Mouse (Mus musculus): ENCODE measurements around the gene Ppp2r5a. TPM values are rescaled to one million over a fixed set of nuclear protein-coding genes. Genes with fewer than 3 reads are reported as not detected.

Ppp2r5a gene
- polyA plus RNA-seq, 1 experiment from 2014 or later = 19.4 TPM

DNA sequence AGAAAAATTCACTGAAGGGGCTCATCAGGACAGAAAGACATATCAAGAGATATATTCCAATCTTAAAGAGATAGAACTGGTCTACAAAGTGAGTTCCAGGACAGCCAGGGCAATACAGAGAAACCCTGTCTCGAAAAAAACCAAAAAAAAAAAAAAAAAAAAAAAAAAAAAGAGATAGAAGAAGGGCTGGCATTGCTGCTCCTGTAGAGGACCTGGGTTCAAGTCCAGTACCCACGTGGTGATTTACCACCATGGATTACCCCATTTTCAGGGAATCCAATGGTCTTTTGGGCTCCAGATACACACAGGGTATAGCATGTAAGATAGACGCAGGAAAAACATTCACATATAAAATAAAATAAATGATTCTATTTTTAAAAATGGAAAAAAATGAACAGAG is 22.2 kb downstream of the Ppp2r5a start:
- WGBS = 81% methylated on average over 3 of the region's 3 CpGs
- Histone ChIP-seq H3K27ac (ENCODE audit: low read depth, low read length) (no peak overlapping the region), H3K4me3 (ENCODE audit: low read depth, low read length) (no peak overlapping the region), H3K36me3 (ENCODE audit: control insufficient read depth, insufficient read depth, low read length) (no peaks in the 10 kb centered on the region), H3K27me3 (ENCODE audit: control insufficient read depth, insufficient read depth, low read length) (no peaks in the 10 kb centered on the region), H3K9ac (ENCODE audit: low read length) (no peak overlapping the region), H3K9me3 (ENCODE audit: control insufficient read depth, low read length) (no peaks in the 10 kb centered on the region), H3K4me1 (replicated peaks; ENCODE audit: control insufficient read depth, insufficient read depth, low read length) (no peaks in the 10 kb centered on the region), H3K4me2 (ENCODE audit: low read depth, low read length, severe bottlenecking) (no peak overlapping the region)
- ATAC-seq (replicated peaks; ENCODE audit: low FRiP score) = no peak
- DNase-seq (ENCODE audit: low spot score) = no peak

GRCm38 (mm10) chr1:191378080-191378479 is 25.0 kb downstream of the Ppp2r5a start:
- Histone ChIP-seq H3K4me2 (ENCODE audit: low read depth, low read length, severe bottlenecking) (no peak overlapping the region), H3K27ac (ENCODE audit: low read depth, low read length) (no peak overlapping the region), H3K9me3 (ENCODE audit: control insufficient read depth, low read length) (no peaks in the 10 kb centered on the region), H3K36me3 (ENCODE audit: control insufficient read depth, insufficient read depth, low read length) (no peaks in the 10 kb centered on the region), H3K4me1 (replicated peaks; ENCODE audit: control insufficient read depth, insufficient read depth, low read length) (no peaks in the 10 kb centered on the region), H3K27me3 (ENCODE audit: control insufficient read depth, insufficient read depth, low read length) (no peaks in the 10 kb centered on the region), H3K4me3 (ENCODE audit: low read depth, low read length) (no peak overlapping the region), H3K9ac (ENCODE audit: low read length) (no peak overlapping the region)
- 95% methylated on average over 2 of the region's 2 CpGs for WGBS
- no peak for DNase-seq (ENCODE audit: low spot score)
- ATAC-seq (replicated peaks; ENCODE audit: low FRiP score) = no peak

- Histone ChIP-seq H3K9me3 (ENCODE audit: control insufficient read depth, low read length) (no peaks in the 10 kb centered on the region), H3K4me3 (ENCODE audit: low read depth, low read length) (no peak overlapping the region), H3K9ac (ENCODE audit: low read length) (no peak overlapping the region), H3K4me1 (replicated peaks; ENCODE audit: control insufficient read depth, insufficient read depth, low read length) (no peaks in the 10 kb centered on the region), H3K27ac (ENCODE audit: low read depth, low read length) (no peak overlapping the region), H3K27me3 (ENCODE audit: control insufficient read depth, insufficient read depth, low read length) (no peaks in the 10 kb centered on the region), H3K36me3 (ENCODE audit: control insufficient read depth, insufficient read depth, low read length) (no peaks in the 10 kb centered on the region), H3K4me2 (ENCODE audit: low read depth, low read length, severe bottlenecking) (no peak overlapping the region)
- 92% methylated on average over 5 of the region's 5 CpGs for WGBS
- DNase-seq (ENCODE audit: low spot score) (no peak), ATAC-seq (replicated peaks; ENCODE audit: low FRiP score) (no peak)
These were observed 27.5 kb downstream of the Ppp2r5a start for GRCm38 (mm10) chr1:191375644-191375998.

DNA sequence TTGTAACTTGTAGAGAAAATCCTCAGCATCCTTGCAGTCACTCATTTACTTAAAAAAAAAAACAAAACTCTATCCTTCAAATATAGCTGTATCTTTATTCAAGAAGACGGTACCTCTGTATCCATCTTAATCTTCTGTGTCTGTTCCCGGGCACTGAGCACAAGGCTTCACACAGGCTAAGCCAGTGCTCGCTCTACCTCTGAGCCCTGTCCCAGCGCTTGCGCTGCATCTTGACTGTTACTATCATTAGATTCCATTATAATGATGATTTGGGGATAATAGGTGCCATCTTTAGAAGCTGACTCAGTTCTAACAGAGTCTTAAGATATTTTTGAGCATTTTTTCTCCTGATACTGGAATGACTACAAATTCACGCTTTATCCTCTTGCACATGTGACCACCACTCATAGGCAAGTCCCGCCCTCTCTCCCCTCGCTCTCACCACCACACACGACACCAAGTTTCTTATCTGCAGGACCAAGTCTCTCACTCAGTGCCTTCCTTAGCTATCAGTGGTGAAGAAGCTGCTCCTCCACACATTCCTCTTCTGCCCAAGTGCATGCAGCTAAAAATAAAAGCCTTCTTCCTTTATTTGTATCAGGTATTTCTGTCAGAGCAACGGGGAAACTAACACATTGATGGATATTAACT is 28.0 kb downstream of the Ppp2r5a start:
- H3K9me3 ChIP-seq (ENCODE audit: control insufficient read depth, low read length) = no peaks in the 10 kb centered on the region
- H3K4me3 ChIP-seq (ENCODE audit: low read depth, low read length) = no peak overlapping the region
- ATAC-seq (replicated peaks; ENCODE audit: low FRiP score) (no peak), DNase-seq (ENCODE audit: low spot score) (no peak)
- no peaks in the 10 kb centered on the region for H3K36me3 ChIP-seq (ENCODE audit: control insufficient read depth, insufficient read depth, low read length)
- no peak overlapping the region for H3K4me2 ChIP-seq (ENCODE audit: low read depth, low read length, severe bottlenecking)
- no peaks in the 10 kb centered on the region for H3K4me1 ChIP-seq (replicated peaks; ENCODE audit: control insufficient read depth, insufficient read depth, low read length)
- no peak overlapping the region for H3K9ac ChIP-seq (ENCODE audit: low read length)
- no peak overlapping the region for H3K27ac ChIP-seq (ENCODE audit: low read depth, low read length)
- 93% methylated on average over 10 of the region's 10 CpGs for WGBS
- H3K27me3 ChIP-seq (ENCODE audit: control insufficient read depth, insufficient read depth, low read length) = no peaks in the 10 kb centered on the region

DNA sequence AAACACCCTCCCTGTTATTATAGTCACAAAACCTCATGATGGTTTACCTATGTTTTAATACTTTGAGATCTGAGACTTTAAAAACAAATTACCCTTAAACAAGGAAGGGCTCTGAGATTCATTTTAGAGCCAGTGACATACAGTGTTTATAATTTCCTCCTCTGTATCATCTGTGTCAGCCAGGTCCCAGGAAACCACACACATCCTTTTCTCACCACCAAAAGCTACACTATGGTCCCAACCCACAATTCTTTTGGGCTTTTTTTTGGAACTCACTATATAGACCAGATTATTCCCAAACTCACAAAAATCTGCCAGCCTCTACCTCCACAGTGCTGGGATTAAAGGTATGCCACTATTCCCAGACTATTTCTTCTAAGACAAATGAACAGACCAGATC is 33.9 kb downstream of the Ppp2r5a start:
- no peak for DNase-seq (ENCODE audit: low spot score)
- H3K4me2 ChIP-seq (ENCODE audit: low read depth, low read length, severe bottlenecking) = no peak overlapping the region
- no peak overlapping the region for H3K27ac ChIP-seq (ENCODE audit: low read depth, low read length)
- H3K4me1 ChIP-seq (replicated peaks; ENCODE audit: control insufficient read depth, insufficient read depth, low read length) = no peaks in the 10 kb centered on the region
- no peak overlapping the region for H3K9ac ChIP-seq (ENCODE audit: low read length)
- no peak overlapping the region for H3K4me3 ChIP-seq (ENCODE audit: low read depth, low read length)
- no peaks in the 10 kb centered on the region for H3K36me3 ChIP-seq (ENCODE audit: control insufficient read depth, insufficient read depth, low read length)
- ATAC-seq (replicated peaks; ENCODE audit: low FRiP score) = no peak
- no peaks in the 10 kb centered on the region for H3K27me3 ChIP-seq (ENCODE audit: control insufficient read depth, insufficient read depth, low read length)
- H3K9me3 ChIP-seq (ENCODE audit: control insufficient read depth, low read length) = no peaks in the 10 kb centered on the region

DNA sequence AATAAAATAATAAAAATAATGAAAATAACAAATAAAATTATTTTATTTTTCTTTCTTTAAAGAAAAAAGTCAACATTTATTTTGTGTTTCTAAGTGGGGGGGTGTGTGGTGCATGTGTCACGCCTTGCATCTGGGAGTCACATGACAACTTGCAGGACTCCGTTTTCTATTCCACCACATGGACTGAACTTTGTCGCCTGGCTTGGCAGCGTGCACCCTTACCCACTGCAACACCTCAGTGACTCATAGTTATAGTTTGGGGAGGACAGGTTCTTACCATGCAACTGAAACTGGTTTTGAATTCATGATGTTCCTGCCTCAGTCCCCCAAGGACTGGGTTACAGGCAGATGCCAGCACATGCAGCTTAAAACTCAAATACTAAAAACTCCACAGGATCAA is 34.9 kb downstream of the Ppp2r5a start:
- Histone ChIP-seq H3K9me3 (ENCODE audit: control insufficient read depth, low read length) (no peaks in the 10 kb centered on the region), H3K4me1 (replicated peaks; ENCODE audit: control insufficient read depth, insufficient read depth, low read length) (no peaks in the 10 kb centered on the region), H3K4me3 (ENCODE audit: low read depth, low read length) (no peak overlapping the region), H3K4me2 (ENCODE audit: low read depth, low read length, severe bottlenecking) (no peak overlapping the region), H3K27me3 (ENCODE audit: control insufficient read depth, insufficient read depth, low read length) (no peaks in the 10 kb centered on the region), H3K36me3 (ENCODE audit: control insufficient read depth, insufficient read depth, low read length) (no peaks in the 10 kb centered on the region), H3K27ac (ENCODE audit: low read depth, low read length) (no peak overlapping the region), H3K9ac (ENCODE audit: low read length) (no peak overlapping the region)
- DNase-seq (ENCODE audit: low spot score) (no peak), ATAC-seq (replicated peaks; ENCODE audit: low FRiP score) (no peak)
- WGBS = 93% methylated on average over 4 of the region's 4 CpGs

DNA sequence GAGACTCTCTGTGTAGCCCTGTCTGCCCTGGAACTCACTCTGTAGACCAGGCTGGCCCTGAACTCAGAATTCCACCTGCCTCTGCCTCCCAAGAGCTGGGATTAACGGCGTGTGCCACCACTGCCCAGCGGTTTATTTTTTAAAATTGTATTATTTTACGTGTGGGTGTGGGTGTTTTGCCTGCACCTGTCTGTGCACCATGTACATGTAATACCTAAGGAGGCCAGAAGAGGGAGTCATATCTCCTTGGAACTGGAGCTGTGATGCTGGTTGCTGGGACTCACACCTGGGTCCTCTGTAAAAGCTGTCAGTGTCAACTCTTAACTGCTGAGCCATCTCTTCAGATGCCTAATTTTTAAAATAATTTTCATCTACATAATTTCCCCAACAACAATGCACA is 38.6 kb downstream of the Ppp2r5a start:
- WGBS = 61% methylated on average over 4 of the region's 4 CpGs
- H3K4me3 ChIP-seq (ENCODE audit: low read depth, low read length) = no peak overlapping the region
- no peaks in the 10 kb centered on the region for H3K27me3 ChIP-seq (ENCODE audit: control insufficient read depth, insufficient read depth, low read length)
- no peaks in the 10 kb centered on the region for H3K9me3 ChIP-seq (ENCODE audit: control insufficient read depth, low read length)
- no peak for ATAC-seq (replicated peaks; ENCODE audit: low FRiP score)
- DNase-seq (ENCODE audit: low spot score) = no peak
- H3K4me2 ChIP-seq (ENCODE audit: low read depth, low read length, severe bottlenecking) = no peak overlapping the region
- no peak overlapping the region for H3K27ac ChIP-seq (ENCODE audit: low read depth, low read length)
- no peaks in the 10 kb centered on the region; the same call in 1 of the 2 replicates for H3K36me3 ChIP-seq (ENCODE audit: control insufficient read depth, insufficient read depth, low read length)
- no peak overlapping the region for H3K9ac ChIP-seq (ENCODE audit: low read length)
- H3K4me1 ChIP-seq (replicated peaks; ENCODE audit: control insufficient read depth, insufficient read depth, low read length) = no peaks in the 10 kb centered on the region

DNA sequence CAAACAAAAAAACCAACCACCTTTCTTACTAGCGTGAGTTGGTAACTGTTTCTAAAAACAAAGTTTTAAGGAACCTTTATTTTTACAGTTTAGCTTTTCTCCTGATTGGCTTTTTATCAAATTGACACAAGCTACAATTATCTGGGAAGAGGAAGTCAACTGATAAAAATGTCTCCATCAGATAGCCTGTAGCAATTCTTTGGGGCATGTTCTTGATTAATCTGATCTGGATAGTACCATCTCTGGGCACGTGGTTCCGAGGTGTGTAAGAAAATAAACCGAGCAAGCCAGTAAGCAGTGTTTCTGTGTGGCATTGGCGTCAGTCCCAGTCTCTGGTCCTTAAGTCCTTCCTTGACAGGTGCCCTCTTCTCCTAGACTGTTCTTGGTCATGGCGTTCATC is 40.7 kb downstream of the Ppp2r5a start:
- Histone ChIP-seq H3K4me3 (ENCODE audit: low read depth, low read length) (no peak overlapping the region), H3K4me2 (ENCODE audit: low read depth, low read length, severe bottlenecking) (no peak overlapping the region), H3K36me3 (ENCODE audit: control insufficient read depth, insufficient read depth, low read length) (no peaks in the 10 kb centered on the region; the same call in 1 of the 2 replicates), H3K4me1 (replicated peaks; ENCODE audit: control insufficient read depth, insufficient read depth, low read length) (no peaks in the 10 kb centered on the region), H3K27ac (ENCODE audit: low read depth, low read length) (no peak overlapping the region), H3K27me3 (ENCODE audit: control insufficient read depth, insufficient read depth, low read length) (no peaks in the 10 kb centered on the region), H3K9ac (ENCODE audit: low read length) (no peak overlapping the region), H3K9me3 (ENCODE audit: control insufficient read depth, low read length) (no peaks in the 10 kb centered on the region)
- DNase-seq (ENCODE audit: low spot score) (no peak), ATAC-seq (replicated peaks; ENCODE audit: low FRiP score) (no peak)
- WGBS = 90% methylated on average over 6 of the region's 6 CpGs

GRCm38 (mm10) chr1:191359478-191359877 is 43.6 kb downstream of the Ppp2r5a start:
- Histone ChIP-seq H3K27ac (ENCODE audit: low read depth, low read length) (no peak overlapping the region), H3K4me2 (ENCODE audit: low read depth, low read length, severe bottlenecking) (no peak overlapping the region), H3K9me3 (ENCODE audit: control insufficient read depth, low read length) (no peaks in the 10 kb centered on the region), H3K9ac (ENCODE audit: low read length) (no peak overlapping the region), H3K4me3 (ENCODE audit: low read depth, low read length) (no peak overlapping the region), H3K36me3 (ENCODE audit: control insufficient read depth, insufficient read depth, low read length) (no peaks in the 10 kb centered on the region; the same call in 1 of the 2 replicates), H3K27me3 (ENCODE audit: control insufficient read depth, insufficient read depth, low read length) (no peaks in the 10 kb centered on the region), H3K4me1 (replicated peaks; ENCODE audit: control insufficient read depth, insufficient read depth, low read length) (no peaks in the 10 kb centered on the region)
- ATAC-seq (replicated peaks; ENCODE audit: low FRiP score) (no peak), DNase-seq (ENCODE audit: low spot score) (no peak)
- 89% methylated on average over 7 of the region's 7 CpGs for WGBS

Data from forebrain, embryonic 11.5 days (tissue).